Mouse (Mus musculus) 3134 (cell line): ENCODE measurements around the gene Prl8a8.

Experiments
- DNase-seq: peaks from one replicate; pipeline ENCODE4 v3.0.0-alpha.2; 2011; ENCODE audit warnings: low spot score; ENCODE audit not compliant: insufficient read length; ENCODE audit errors: extremely low read depth

The Prl8a8 gene

DNA sequence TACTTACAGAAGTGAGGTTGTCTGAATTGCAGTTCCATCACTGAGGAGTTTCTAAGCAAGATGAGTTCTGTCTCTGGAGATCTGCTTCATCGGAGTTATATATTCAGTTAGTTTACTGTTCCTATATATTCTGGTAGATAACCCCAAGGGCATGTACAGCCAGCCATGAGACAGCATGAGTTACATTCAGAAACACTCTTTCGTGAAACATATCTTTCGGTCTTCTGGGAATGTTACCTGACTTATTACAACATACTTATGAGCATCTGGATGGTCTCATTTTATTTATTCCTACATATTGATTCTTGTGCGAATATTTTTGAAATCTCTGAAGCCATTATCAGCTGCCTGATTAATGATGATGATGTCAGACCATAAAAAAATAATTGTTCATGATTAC, at the start of gene Prl8a8:
Prl8a8 (minus strand) TSS at position 101 of the 400 bp plus-strand sequence.
- DNase-seq: no peak

DNA sequence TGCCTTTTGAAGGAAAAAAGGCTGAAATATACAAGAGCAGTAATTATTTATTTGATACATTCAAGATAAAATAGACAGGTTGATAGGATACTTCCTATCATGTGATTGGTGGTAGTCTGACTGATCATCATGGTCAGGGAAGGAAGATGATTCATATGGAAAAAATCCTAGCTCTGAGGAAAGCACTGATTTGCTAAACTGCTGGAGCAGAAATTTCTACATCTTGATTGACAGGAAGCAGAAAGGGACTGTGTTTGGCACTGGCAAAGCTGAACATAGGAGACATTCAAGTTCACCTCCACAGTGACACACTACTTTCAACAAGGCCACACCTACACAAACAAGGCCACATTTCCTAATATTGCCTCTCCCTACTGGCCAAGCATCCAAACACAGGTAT, 40.3 kb upstream of the Prl8a8 start:
- DNase-seq: peak; percentile 37

DNA sequence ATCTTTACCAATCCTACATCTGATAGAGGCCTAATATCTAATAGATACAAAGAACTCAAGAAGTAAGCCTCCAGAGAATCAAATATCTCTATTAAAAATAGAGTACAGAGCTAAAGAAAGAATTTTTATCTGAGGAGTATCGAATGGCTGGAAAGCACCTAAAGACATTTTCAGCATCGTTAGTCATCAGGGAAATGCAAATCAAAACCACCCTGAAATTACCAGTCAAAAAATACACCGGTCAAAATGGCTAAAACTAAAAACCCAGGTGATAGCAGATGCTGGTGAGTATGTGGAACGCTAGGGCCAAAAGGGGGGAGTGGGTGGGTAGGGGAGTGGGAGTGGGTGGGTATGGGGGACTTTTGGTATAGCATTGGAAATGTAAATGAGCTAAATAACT, 10.1 kb upstream of the Prl8a8 start:
- DNase-seq: no peak

DNA sequence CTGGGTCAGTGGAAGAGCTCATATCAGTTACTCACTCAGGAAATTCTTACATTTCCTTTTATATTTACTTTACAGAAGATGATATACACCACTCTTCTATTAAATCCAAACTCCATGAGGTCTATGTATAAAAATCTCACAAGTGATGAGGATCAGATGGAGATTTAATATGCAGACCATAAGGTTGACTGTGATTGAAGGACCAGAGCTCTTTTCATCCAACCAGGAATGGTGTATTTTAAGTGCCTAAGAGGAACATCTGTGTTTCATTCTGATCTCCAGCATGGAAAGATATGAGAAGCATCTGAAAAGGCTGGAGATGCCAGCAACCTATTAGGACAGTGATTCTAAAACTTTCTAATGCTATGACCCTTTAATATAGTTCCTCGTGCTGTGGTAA, 5.4 kb downstream of the Prl8a8 start:
- DNase-seq: no peak
